Mouse (Mus musculus): ENCODE data around the gene Zfp354c.

GRCm38 (mm10) chr11:50768995-50769749, 58.4 kb downstream of the Zfp354c start:
- TF ChIP-seq CTCF (IDR thresholded peaks at IDR 0.05; ENCODE audit: low read depth, low read length) = peak; percentile 88
- no peak for TF ChIP-seq POLR2A (IDR thresholded peaks at IDR 0.05; ENCODE audit: extremely low read depth, insufficient read depth, low read length)

Measured in liver, adult 2 months (tissue).